Mouse (Mus musculus) lung, postnatal 0 days (tissue): Measurements from ENCODE around the gene Raf1. TPM values are rescaled to one million over a fixed set of nuclear protein-coding genes. Genes with fewer than 3 reads are reported as not detected.
"Not testable (repeated sequence)": the region's sequence is repeated elsewhere in the genome, so short reads cannot be mapped to it uniquely, and the experiment has no call there.

Experiments
- ATAC-seq: fragments of 200-750 bp; cut with Nextera tagmentation; 2 replicates; pipeline ENCODE4 v1.8.0; 2017; ENCODE audit warnings: moderate library complexity
- DNase-seq: peaks from one replicate; pipeline ENCODE4 v3.0.0-alpha.2; 2016; ENCODE audit warnings: low spot score
- H3K27ac ChIP-seq: fragments of 300-500 bp; sonication (generic); 2 replicates; pipeline ENCODE4 v1.5.1; 2014; ENCODE audit warnings: antibody characterized with exemption, mild to moderate bottlenecking, low read length, mixed read lengths
- H3K27me3 ChIP-seq: fragments of 300-500 bp; sonication (generic); replicated peaks from 2 replicates; pipeline ENCODE4 v1.6.1; 2014; ENCODE audit warnings: low read length, mixed read lengths; ENCODE audit not compliant: insufficient read depth
- H3K36me3 ChIP-seq: fragments of 300-500 bp; sonication (generic); 2 replicates; pipeline ENCODE4 v1.6.1; 2014; ENCODE audit warnings: low read length, mixed read lengths; ENCODE audit not compliant: insufficient read depth
- H3K4me1 ChIP-seq: fragments of 300-500 bp; sonication (generic); 2 replicates; pipeline ENCODE4 v1.6.1; 2014; ENCODE audit warnings: antibody characterized with exemption, low read depth, low read length, mixed read lengths; ENCODE audit not compliant: insufficient read depth
- H3K4me2 ChIP-seq: fragments of 300-500 bp; sonication (generic); replicated peaks from 2 replicates; pipeline ENCODE4 v1.6.1; 2014; ENCODE audit warnings: low read depth, mild to moderate bottlenecking, low read length, moderate library complexity, mixed read lengths
- H3K4me3 ChIP-seq: fragments of 300-500 bp; sonication (generic); 2 replicates; pipeline ENCODE4 v1.5.1; 2014; ENCODE audit warnings: low read depth, low read length
- H3K9ac ChIP-seq: fragments of 300-500 bp; sonication (generic); replicated peaks from 2 replicates; pipeline ENCODE4 v1.6.1; 2014; ENCODE audit warnings: low read depth, mild to moderate bottlenecking
- H3K9me3 ChIP-seq: fragments of 300-500 bp; sonication (generic); 2 replicates; pipeline ENCODE4 v1.6.1; 2016; ENCODE audit warnings: low read length, mixed read lengths
- CTCF ChIP-seq: IDR thresholded peaks from 2 replicates; pipeline ENCODE4 v1.5.1; 2016; ENCODE audit warnings: antibody characterized with exemption, mild to moderate bottlenecking
- EP300 ChIP-seq: IDR thresholded peaks from 2 replicates; pipeline ENCODE4 v1.6.1; 2016; ENCODE audit warnings: antibody characterized with exemption, mild to moderate bottlenecking, control low read depth
- whole genome bisulfite sequencing: fragments of 180-500 bp; shearing (Covaris S2); extraction: QIAGEN DNeasy Blood & Tissue Kit; methylation state at CpG from one replicate; pipeline ENCODE4 v1.1.7; 2014; 5-methylcytosine and 5-hydroxymethylcytosine counted together
- polyA plus RNA-seq: library from polyadenylated mRNA; unstranded; fragments of >200 nt; fragmentation: Nextera tagmentation; extraction: Ambion mirVana; gene quantifications from 2 replicates; pipeline ENCODE4 v1.2.1, GENCODE M21; 2015

Raf1 gene
- polyA plus RNA-seq, 1 experiment from 2014 or later = 58.9 TPM

GRCm38 (mm10) chr6:115651719-115652118 is 24.7 kb downstream of the Raf1 start:
- H3K9me3 ChIP-seq = no peaks in the 10 kb centered on the region
- peaks cover 21% of the 10 kb centered on the region; the same call in 1 of the 2 replicates for H3K4me1 ChIP-seq
- DNase-seq (no peak), ATAC-seq (no peak)
- no peak overlapping the region for H3K27ac ChIP-seq
- no peak overlapping the region for H3K4me3 ChIP-seq
- no peaks in the 10 kb centered on the region for H3K27me3 ChIP-seq
- H3K9ac ChIP-seq = no peak overlapping the region
- TF ChIP-seq EP300 = no peak
- no peak for TF ChIP-seq CTCF
- no peaks in the 10 kb centered on the region for H3K36me3 ChIP-seq
- H3K4me2 ChIP-seq = no peak overlapping the region

GRCm38 (mm10) chr6:115650476-115651427 is 25.7 kb downstream of the Raf1 start:
- peak; percentile 65 for ATAC-seq
- Histone ChIP-seq H3K4me2 (no peak overlapping the region), H3K9me3 (no peaks in the 10 kb centered on the region), H3K4me1 (peaks cover 21% of the 10 kb centered on the region; the same call in 1 of the 2 replicates), H3K4me3 (no peak overlapping the region), H3K9ac (no peak overlapping the region), H3K27ac (peak overlapping the region; percentile 2; the same call in 1 of the 2 replicates), H3K36me3 (no peaks in the 10 kb centered on the region), H3K27me3 (no peaks in the 10 kb centered on the region)
- TF ChIP-seq EP300 (no peak), CTCF (no peak)
- WGBS = 43% methylated on average over 5 of the region's 5 CpGs
- DNase-seq = peak; percentile 50

DNA sequence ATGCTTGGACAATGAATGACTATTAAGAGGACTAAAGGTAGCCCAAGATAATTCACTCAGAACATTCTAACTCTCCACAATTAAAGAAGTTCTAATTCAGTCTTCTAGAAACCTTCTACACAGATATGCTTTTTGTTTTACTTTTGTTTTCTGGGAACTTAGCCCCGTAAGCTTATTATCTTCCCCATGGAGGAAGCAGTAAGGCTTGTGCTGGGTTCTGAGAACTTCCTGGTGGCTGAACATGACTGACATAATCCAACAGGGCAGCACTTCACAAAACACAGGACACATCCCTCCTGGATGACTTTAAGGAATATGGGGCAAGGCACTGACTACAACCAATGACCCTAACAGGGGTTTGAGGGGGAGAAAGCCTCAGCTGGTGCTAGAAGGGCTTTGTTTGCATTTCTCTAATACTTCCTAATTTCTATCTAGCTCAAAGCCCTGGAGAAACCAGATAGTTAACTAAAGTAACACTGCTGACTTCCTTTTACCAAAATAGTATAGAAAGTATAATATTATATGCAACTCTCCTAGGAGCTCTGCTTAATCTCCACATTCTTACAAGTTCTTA is 26.6 kb downstream of the Raf1 start:
- H3K4me1 ChIP-seq = peaks cover 21% of the 10 kb centered on the region; the same call in 1 of the 2 replicates
- no peak overlapping the region for H3K9ac ChIP-seq
- no peak for TF ChIP-seq CTCF
- TF ChIP-seq EP300 = no peak
- H3K9me3 ChIP-seq = no peaks in the 10 kb centered on the region
- peak; percentile 22 for DNase-seq
- peak overlapping the region; percentile 26; the same call in 1 of the 2 replicates for H3K27ac ChIP-seq
- H3K4me2 ChIP-seq = no peak overlapping the region
- 41% methylated on average over 1 of the region's 1 CpGs for WGBS
- ATAC-seq = no peak
- H3K4me3 ChIP-seq = no peak overlapping the region
- no peaks in the 10 kb centered on the region for H3K27me3 ChIP-seq
- H3K36me3 ChIP-seq = no peaks in the 10 kb centered on the region

DNA sequence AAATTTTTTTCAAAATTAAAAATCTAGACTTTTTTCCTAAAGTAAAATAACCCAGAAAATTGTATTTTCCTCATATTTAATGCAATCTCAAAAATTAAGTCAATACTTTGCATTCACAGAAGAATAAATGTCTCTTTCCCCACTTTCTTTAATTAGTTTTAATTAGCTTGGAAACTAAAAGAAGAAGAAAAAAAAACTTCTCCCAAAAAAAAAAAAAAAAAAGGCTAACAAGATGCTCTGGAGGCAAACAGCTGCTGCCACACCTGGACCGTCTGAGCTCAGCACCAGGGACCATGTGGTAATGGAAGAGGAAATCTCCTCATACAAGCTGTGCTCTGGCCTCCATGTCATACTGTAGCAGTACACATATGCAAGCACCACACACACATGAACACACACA is 33.1 kb downstream of the Raf1 start:
- 57% methylated on average over 1 of the region's 1 CpGs for WGBS

DNA sequence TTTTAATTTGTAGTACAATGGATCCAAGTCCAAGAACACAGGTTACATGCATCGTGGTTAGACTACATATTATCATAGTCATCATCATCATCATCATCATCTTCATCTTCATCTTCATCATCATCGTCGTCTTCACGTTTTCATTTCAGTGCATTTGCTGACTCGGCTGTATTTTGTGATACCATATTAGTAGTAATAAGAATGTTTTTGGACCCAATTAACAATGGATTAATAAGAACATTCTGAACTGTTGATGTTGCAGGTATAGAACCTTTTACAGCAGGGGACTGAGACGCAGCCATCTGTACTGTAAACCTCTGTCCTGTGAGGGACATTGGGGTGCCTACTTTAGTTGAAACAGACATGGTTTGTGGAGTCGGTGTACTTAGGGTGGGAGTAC is 38.2 kb downstream of the Raf1 start:
- not testable (repeated sequence) for H3K9me3 ChIP-seq, H3K9ac ChIP-seq, H3K4me1 ChIP-seq, H3K4me3 ChIP-seq, H3K27me3 ChIP-seq, H3K4me2 ChIP-seq, DNase-seq, ATAC-seq, H3K27ac ChIP-seq
- 92% methylated on average over 7 of the region's 7 CpGs for WGBS
- H3K36me3 ChIP-seq = peaks cover 25% of the 10 kb centered on the region

More for the DNA sequence above, 33.1 kb downstream of the Raf1 start:
- TF ChIP-seq CTCF (no peak), EP300 (no peak)
- Histone ChIP-seq H3K9me3 (no peaks in the 10 kb centered on the region), H3K27me3 (no peaks in the 10 kb centered on the region), H3K27ac (no peak overlapping the region), H3K4me3 (no peak overlapping the region), H3K9ac (no peak overlapping the region), H3K36me3 (peaks cover 3% of the 10 kb centered on the region; the same call in 1 of the 2 replicates), H3K4me2 (no peak overlapping the region), H3K4me1 (0 out of 2 replicates have a peak, but pooled peaks cover 3% of the 10 kb centered on the region)
- ATAC-seq = no peak
- DNase-seq = no peak

DNA sequence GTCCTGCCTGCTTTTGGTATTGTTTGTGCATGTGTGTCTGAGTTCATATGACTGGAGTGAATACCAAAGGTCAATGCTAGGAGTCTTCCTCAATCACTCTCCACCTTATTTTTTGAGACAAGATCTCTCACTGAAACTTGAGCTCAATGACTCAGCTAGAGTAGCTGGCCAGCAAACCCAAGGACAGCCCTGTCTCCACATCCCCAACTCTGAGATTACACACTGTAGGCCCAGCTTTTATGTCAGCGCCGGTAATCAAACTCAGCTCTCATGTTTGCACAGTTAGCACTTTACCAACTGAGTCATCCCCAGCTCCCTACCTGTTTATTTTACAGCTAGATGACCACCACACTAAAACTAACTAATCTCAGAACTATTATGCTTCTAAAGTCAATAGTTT is 42.4 kb downstream of the Raf1 start:
- Histone ChIP-seq H3K4me2 (no peak overlapping the region), H3K4me1 (no peaks in the 10 kb centered on the region), H3K4me3 (no peak overlapping the region), H3K36me3 (peaks cover 26% of the 10 kb centered on the region), H3K9ac (no peak overlapping the region), H3K9me3 (no peaks in the 10 kb centered on the region), H3K27ac (no peak overlapping the region), H3K27me3 (no peaks in the 10 kb centered on the region)
- DNase-seq (no peak), ATAC-seq (no peak)
- WGBS = 81% methylated on average over 2 of the region's 2 CpGs
- TF ChIP-seq EP300 (no peak), CTCF (no peak)
